Mouse (Mus musculus) intestine, embryonic 14.5 days (tissue): ENCODE results near the gene Dynlt1c. TPM values are rescaled to one million over a fixed set of nuclear protein-coding genes. Genes with fewer than 3 reads are reported as not detected.
"Not testable (repeated sequence)": the region's sequence is repeated elsewhere in the genome, so short reads cannot be mapped to it uniquely, and the experiment has no call there.

Experiments
- ATAC-seq: fragments of 200-750 bp; cut with Nextera tagmentation; replicated peaks from 2 replicates; pipeline ENCODE4 v1.8.0; 2017; ENCODE audit warnings: low read depth, moderate number of reproducible peaks, moderate TSS enrichment, moderate library complexity; ENCODE audit not compliant: low FRiP score, low TSS enrichment
- DNase-seq: peaks from one replicate; pipeline ENCODE4 v3.0.0-alpha.2; 2018; ENCODE audit warnings: low spot score
- H3K27ac ChIP-seq: fragments of 300-500 bp; sonication (generic); 2 replicates; pipeline ENCODE4 v1.5.1; 2014; ENCODE audit warnings: low read depth, mild to moderate bottlenecking, control low read depth
- H3K27me3 ChIP-seq: fragments of 300-500 bp; sonication (generic); replicated peaks from 2 replicates; pipeline ENCODE4 v1.6.1; 2014; ENCODE audit warnings: low read length, control low read depth; ENCODE audit not compliant: control insufficient read depth, insufficient read depth
- H3K36me3 ChIP-seq: fragments of 300-500 bp; sonication (generic); 2 replicates; pipeline ENCODE4 v1.6.1; 2014; ENCODE audit warnings: low read length, control low read depth; ENCODE audit not compliant: control insufficient read depth, insufficient read depth
- H3K4me1 ChIP-seq: fragments of 300-500 bp; sonication (generic); replicated peaks from 2 replicates; pipeline ENCODE4 v1.6.1; 2014; ENCODE audit warnings: low read length, control low read depth, mixed read lengths; ENCODE audit not compliant: control insufficient read depth, insufficient read depth
- H3K4me2 ChIP-seq: fragments of 300-500 bp; sonication (generic); 2 replicates; pipeline ENCODE4 v1.6.1; 2014; ENCODE audit warnings: low read length
- H3K4me3 ChIP-seq: fragments of 300-500 bp; sonication (generic); 2 replicates; pipeline ENCODE4 v1.5.1; 2014; ENCODE audit warnings: low read depth, low read length, control low read depth, mixed read lengths
- H3K9ac ChIP-seq: fragments of 300-500 bp; sonication (generic); 2 replicates; pipeline ENCODE4 v1.6.1; 2014; ENCODE audit warnings: mild to moderate bottlenecking, low read length
- H3K9me3 ChIP-seq: fragments of 300-500 bp; sonication (generic); 2 replicates; pipeline ENCODE4 v1.6.1; 2016; ENCODE audit warnings: low read length, control low read depth; ENCODE audit not compliant: control insufficient read depth
- WGBS: fragments of 180-500 bp; shearing (Covaris S2); extraction: QIAGEN DNeasy Blood & Tissue Kit; methylation state at CpG from one replicate; pipeline ENCODE4 v1.1.7; 2014; 5-methylcytosine and 5-hydroxymethylcytosine counted together
- polyA plus RNA-seq: library from polyadenylated mRNA; unstranded; fragments of >200 nt; fragmentation: Nextera tagmentation; extraction: Ambion mirVana; gene quantifications from 2 replicates; pipeline ENCODE4 v1.2.1, GENCODE M21; 2014

The Dynlt1c gene
- polyA plus RNA-seq, 1 experiment from 2014 or later = 36.1 TPM

DNA sequence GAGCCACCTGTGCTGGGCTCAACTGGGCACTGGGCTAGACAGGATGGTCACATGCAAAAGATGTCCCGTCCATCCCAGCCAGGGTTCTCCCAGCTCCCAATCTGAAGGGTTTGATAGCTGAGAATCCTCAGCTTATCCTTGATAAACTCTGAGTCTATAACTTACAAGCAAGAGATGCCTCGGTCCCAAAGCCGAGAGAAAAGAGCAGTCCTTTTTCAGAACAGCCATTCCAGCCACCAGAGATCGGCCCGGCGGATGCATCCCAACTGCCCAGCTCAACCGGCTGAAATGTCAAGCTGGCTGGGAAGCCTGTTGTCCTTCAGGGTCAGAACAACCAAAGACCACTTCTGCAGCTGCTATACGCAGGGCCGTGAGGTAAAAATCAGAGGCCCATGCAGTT is 42.7 kb downstream of the Dynlt1c start:
- H3K4me2 ChIP-seq = not testable (repeated sequence)
- 95% methylated on average over 8 of the region's 9 CpGs for WGBS

DNA sequence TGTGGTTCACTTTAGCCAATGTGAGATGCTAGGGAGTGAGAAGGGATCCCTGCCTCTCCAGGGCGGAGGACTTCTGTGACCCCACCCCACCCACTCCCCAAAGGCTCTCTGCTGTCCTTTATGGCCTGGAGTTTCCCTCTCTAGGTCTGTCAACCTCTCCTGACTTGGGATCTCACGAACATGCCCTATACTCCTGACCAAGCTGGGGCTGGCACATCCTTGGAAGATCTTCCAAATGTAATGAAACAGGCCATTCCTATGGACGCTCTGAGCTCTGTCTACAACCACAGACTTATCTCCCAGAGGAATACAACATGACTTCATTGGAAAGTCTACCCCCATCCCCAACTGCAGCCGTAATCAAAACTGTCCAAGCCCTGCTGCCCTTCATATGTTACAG is 43.2 kb downstream of the Dynlt1c start:
- not testable (repeated sequence) for ATAC-seq, H3K4me1 ChIP-seq, H3K9ac ChIP-seq, H3K27me3 ChIP-seq, H3K36me3 ChIP-seq, H3K9me3 ChIP-seq, H3K4me3 ChIP-seq, DNase-seq, H3K4me2 ChIP-seq, H3K27ac ChIP-seq
- 89% methylated on average over 4 of the region's 4 CpGs for WGBS

More for the DNA sequence above, 42.7 kb downstream of the Dynlt1c start:
- H3K27me3 ChIP-seq, H3K9me3 ChIP-seq, H3K9ac ChIP-seq, H3K36me3 ChIP-seq, H3K4me3 ChIP-seq, H3K27ac ChIP-seq, ATAC-seq, H3K4me1 ChIP-seq, DNase-seq: not testable (repeated sequence)

DNA sequence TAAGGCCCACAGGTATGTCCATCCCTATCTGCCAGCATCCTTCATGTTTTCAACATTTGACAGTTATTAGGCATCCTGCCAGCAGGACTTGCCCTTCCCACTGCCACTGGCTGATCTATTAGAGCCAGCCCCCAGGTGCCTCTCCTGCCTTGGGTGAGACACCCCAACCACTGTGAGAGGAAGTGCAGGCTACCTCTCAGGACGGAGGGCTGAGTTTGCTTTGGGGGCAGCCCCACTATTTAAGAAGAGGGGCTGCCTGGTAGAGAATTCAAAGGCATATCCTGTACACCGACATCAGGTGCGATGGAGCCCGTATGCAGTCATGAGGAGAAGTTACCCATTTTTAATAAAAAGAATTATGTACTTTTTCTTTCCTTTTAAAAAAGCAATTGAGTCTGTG is 44.2 kb downstream of the Dynlt1c start:
- H3K4me3 ChIP-seq, H3K4me2 ChIP-seq, H3K36me3 ChIP-seq, H3K4me1 ChIP-seq, ATAC-seq, H3K27ac ChIP-seq, H3K9me3 ChIP-seq, H3K9ac ChIP-seq, H3K27me3 ChIP-seq, DNase-seq: not testable (repeated sequence)
- WGBS = 88% methylated on average over 3 of the region's 4 CpGs

DNA sequence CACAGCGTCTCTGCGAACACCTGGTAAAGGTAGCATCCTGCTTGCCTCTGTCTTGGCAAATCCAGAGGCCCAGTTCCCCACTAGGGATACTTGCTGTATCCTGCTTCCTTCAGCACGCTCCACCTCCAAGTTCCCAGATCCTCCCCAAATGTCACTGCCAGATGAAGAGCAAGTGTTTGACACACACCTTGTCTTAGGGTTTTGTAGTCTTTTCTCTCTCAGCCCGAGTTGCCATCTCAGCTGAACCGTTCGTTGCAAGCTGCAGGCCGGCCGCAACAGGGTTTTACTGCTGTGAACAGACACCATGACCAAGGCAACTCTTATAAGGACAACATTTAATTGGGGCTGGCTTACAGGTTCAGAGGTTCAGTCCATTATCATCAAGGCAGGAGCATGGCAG is 45.4 kb downstream of the Dynlt1c start:
- DNase-seq, H3K4me1 ChIP-seq, H3K4me3 ChIP-seq, H3K36me3 ChIP-seq, H3K27ac ChIP-seq, H3K4me2 ChIP-seq, H3K27me3 ChIP-seq, ATAC-seq, H3K9ac ChIP-seq, H3K9me3 ChIP-seq: not testable (repeated sequence)
- WGBS = 94% methylated on average over 8 of the region's 8 CpGs

DNA sequence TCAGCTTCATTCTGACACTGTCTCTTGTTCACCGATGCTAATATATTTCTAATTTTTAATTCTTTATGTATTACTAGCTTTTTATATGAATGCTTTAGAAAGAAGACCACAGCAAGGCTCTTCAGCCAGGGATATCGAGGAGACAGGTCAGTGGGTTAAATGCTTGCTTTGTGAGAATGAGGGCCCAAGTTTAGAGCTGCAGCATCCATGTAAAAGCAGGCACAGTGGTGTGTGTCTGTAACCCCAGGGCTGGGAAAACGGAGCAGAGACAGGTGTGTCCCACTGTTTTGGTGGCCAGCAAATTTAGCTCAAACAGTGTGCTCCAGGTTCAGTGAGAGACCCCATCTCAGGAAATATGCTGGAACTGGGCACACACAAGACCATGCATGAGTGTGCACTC is 46.0 kb downstream of the Dynlt1c start:
- not testable (repeated sequence) for H3K4me1 ChIP-seq, ATAC-seq
- WGBS = 97% methylated on average over 3 of the region's 3 CpGs

DNA sequence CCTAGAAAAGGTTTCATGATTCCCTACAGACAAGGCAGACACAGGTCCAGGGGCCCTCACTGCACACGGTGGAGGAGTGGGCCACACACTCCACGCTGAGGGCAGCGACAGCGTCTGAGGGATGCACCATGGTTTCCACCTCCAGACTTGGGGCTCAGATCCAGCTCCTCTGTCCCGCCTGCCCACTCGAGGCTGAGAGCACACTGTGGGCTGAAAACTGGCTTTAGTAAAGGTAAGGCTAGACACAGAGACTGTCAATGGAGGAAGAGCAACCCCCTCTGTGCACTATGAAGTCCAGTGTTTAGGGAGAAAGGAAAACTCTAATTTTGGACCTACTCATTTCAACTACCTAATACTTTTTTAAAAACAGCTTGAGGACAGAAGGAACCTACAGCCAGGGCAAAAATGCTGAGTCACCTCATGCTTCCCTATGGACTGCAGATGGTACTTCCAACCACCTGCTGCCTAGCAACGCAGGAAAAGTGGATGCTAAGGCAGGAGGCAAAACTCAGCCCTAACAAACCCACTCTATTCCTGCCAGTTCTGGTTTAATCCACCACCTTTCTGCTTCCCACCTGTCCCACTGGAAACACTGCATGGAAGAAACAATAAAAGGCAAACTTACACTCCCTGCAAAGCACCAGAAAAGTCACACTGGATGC is 49.6 kb downstream of the Dynlt1c start:
- not testable (repeated sequence) for H3K27ac ChIP-seq, H3K4me2 ChIP-seq, H3K9me3 ChIP-seq, DNase-seq, H3K9ac ChIP-seq, H3K4me1 ChIP-seq, H3K4me3 ChIP-seq, ATAC-seq, H3K36me3 ChIP-seq, H3K27me3 ChIP-seq
- 87% methylated on average over 6 of the region's 7 CpGs for WGBS

More for the DNA sequence above, 46.0 kb downstream of the Dynlt1c start:
- H3K9me3 ChIP-seq, H3K9ac ChIP-seq, H3K27ac ChIP-seq, DNase-seq, H3K27me3 ChIP-seq, H3K4me2 ChIP-seq, H3K36me3 ChIP-seq, H3K4me3 ChIP-seq: not testable (repeated sequence)

DNA sequence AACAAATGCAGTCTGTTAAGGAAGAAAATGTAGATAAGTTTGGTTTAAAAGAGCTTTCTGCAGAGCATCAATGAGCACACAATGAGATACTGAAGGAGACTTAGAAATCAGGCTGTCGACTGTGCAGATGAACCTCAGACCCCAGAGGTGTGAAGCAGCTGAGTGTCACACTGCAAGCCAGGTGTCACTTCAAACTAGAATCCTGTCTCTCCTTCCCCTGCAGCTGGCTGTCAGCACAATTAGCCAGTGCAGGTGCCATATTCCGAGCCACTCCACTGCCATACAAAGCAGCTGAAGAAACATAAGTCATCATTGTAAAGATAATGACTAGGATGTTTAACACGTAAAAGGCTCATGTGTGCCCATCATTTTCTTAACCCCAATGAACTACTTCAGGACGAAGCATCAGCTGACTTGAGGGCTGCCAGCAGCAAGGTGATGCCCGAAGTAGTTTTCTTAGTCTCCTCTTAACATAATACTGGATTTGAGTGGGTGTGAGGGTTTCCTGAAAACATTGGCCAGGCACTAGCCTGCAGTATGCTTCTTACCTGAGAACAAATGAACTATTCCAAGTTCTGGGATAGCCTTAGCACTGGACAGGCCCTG is 52.0 kb downstream of the Dynlt1c start:
- not testable (repeated sequence) for H3K36me3 ChIP-seq, H3K4me1 ChIP-seq, H3K4me3 ChIP-seq, H3K27me3 ChIP-seq, H3K27ac ChIP-seq, ATAC-seq, H3K4me2 ChIP-seq, H3K9me3 ChIP-seq, H3K9ac ChIP-seq, DNase-seq
- WGBS = 84% methylated on average over 4 of the region's 5 CpGs

DNA sequence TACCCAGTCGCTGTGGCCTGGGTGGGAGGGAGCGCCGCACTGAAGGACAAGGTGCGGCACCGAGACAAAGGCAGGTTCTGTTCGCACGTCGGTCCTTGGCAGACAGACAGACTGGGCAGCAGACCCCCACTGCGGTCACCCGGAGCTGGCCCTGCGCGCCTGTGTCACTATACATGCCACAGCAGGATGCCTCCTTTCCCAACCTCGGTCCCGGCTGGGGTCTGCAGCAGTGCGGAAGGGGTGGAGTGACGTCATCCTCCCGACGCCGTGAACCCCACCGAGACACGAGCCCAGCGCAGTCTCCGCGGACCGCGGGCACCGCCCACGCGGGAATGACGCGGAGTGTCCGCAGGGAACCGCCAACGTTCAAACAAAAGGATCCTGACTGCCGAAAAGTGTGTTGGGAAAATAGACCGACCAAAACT is 53.6 kb downstream of the Dynlt1c start:
- DNase-seq (peak; percentile 90), ATAC-seq (peak; percentile 91)
- H3K9ac ChIP-seq = peak overlapping the region; percentile 61
- H3K27ac ChIP-seq = peak overlapping the region; percentile 57; the same call in 1 of the 2 replicates
- WGBS = under 1% methylated on average over 36 of the region's 36 CpGs
- H3K4me1 ChIP-seq, H3K9me3 ChIP-seq, H3K36me3 ChIP-seq, H3K27me3 ChIP-seq: not testable (repeated sequence)
- H3K4me2 ChIP-seq = peak overlapping the region; percentile 41
- H3K4me3 ChIP-seq = peak overlapping the region; percentile 42
